21 mouse cellular contexts compared by ENCODE assay signal in genomic region chr1:161734314-161734713, GRCm38 (mm10). TPM values are rescaled to one million over a fixed set of nuclear protein-coding genes. Genes with fewer than 3 reads are reported as not detected.
DNase-seq lines count a peak whose midpoint lies in the region; ATAC-seq and TF ChIP-seq lines count a peak whose summit lies in the region.
"Had no signal": no experiment of that assay in that cellular context is flagged by ENCODE, and none has a peak within 500 bp of the region (broad histone marks: within the 10 kb centered on the region; RNA-seq: fewer than 3 reads in every experiment).

No protein-coding gene starts in this region.

- H3K4me2 ChIP-seq in embryonic facial prominence, embryonic 14.5 days (ENCODE audit: low read depth, low read length), result peak overlapping the region; percentile 10; the same call in 1 of the 2 replicates
- peak overlapping the region; percentile 51 for H3K4me2 ChIP-seq in liver, embryonic 15.5 days
- no peak overlapping the region for H3K4me2 ChIP-seq in forebrain, embryonic 12.5 days
- H3K4me2 ChIP-seq: lung, embryonic 14.5 days; midbrain, embryonic 13.5 days had no signal

- no peak overlapping the region for H3K4me3 ChIP-seq in embryonic facial prominence, embryonic 14.5 days (ENCODE audit: low read depth, low read length)
- H3K4me3 ChIP-seq in embryonic facial prominence, embryonic 10.5 days, result no peak overlapping the region
- H3K4me3 ChIP-seq in bone marrow macrophage, adult 2 months (ENCODE audit: insufficient read depth, low read length), result peak overlapping the region; percentile 32
- H3K4me3 ChIP-seq in liver, embryonic 15.5 days (replicated peaks), result no peak overlapping the region
- H3K4me3 ChIP-seq in forebrain, embryonic 12.5 days (replicated peaks), result no peak overlapping the region
- H3K4me3 ChIP-seq: midbrain, embryonic 13.5 days had no signal

- H3K27ac ChIP-seq in embryonic facial prominence, embryonic 14.5 days (replicated peaks; ENCODE audit: low read depth, low read length), result no peak overlapping the region
- H3K27ac ChIP-seq in embryonic facial prominence, embryonic 10.5 days (replicated peaks), result no peak overlapping the region
- H3K27ac ChIP-seq in bone marrow macrophage, adult 2 months (ENCODE audit: insufficient read depth, low read depth, low read length), result no peak overlapping the region
- no peak overlapping the region for H3K27ac ChIP-seq in liver, embryonic 15.5 days (replicated peaks)
- H3K27ac ChIP-seq in forebrain, embryonic 12.5 days, result no peak overlapping the region
- H3K27ac ChIP-seq: kidney, postnatal 0 days; midbrain, embryonic 13.5 days had no signal

- H3K27me3 ChIP-seq in embryonic facial prominence, embryonic 14.5 days (replicated peaks; ENCODE audit: control insufficient read depth, insufficient read depth, low read length), result no peaks in the 10 kb centered on the region
- H3K27me3 ChIP-seq in embryonic facial prominence, embryonic 10.5 days (replicated peaks; ENCODE audit: low read depth, poor library complexity, severe bottlenecking), result no peaks in the 10 kb centered on the region
- H3K27me3 ChIP-seq in liver, embryonic 15.5 days, result peaks cover 30% of the 10 kb centered on the region
- H3K27me3 ChIP-seq in forebrain, embryonic 12.5 days, result no peaks in the 10 kb centered on the region
- H3K27me3 ChIP-seq: midbrain, embryonic 13.5 days had no signal

- TF ChIP-seq CTCF in bone marrow macrophage, adult 2 months (IDR thresholded peaks at IDR 0.05; ENCODE audit: low read depth, low read length), result no peak

- ATAC-seq in embryonic facial prominence, embryonic 14.5 days (ENCODE audit: low read depth), result no peak
- no peak for ATAC-seq in liver, embryonic 15.5 days (ENCODE audit: insufficient read depth)
- ATAC-seq in neutrophil, adult 5-6 weeks (ENCODE audit: extremely low read depth, insufficient number of reproducible peaks, low FRiP score, poor library complexity, severe bottlenecking), result peak; percentile 68
- ATAC-seq in forebrain, embryonic 12.5 days (ENCODE audit: low FRiP score), result no peak
- ATAC-seq: midbrain, embryonic 13.5 days had no signal

- DNase-seq in embryonic facial prominence, embryonic 14.5 days (ENCODE audit: low spot score), result no peak
- no peak for DNase-seq in embryonic facial prominence, embryonic 10.5 days (ENCODE audit: low spot score)
- DNase-seq in thymus, postnatal 36 days, result no peak
- no peak for DNase-seq in adrenal gland, adult 2 months
- DNase-seq: cerebellum, postnatal 14 days; gastrocnemius, postnatal 10 days; lung, embryonic 14.5 days; lung, postnatal 4 days; thymus, postnatal 14 days had no signal

- WGBS in embryonic facial prominence, embryonic 14.5 days, result 89% methylated on average over 11 of the region's 11 CpGs
- 92% methylated on average over 11 of the region's 11 CpGs for WGBS in embryonic facial prominence, embryonic 10.5 days
- 57% methylated on average over 11 of the region's 11 CpGs for WGBS in liver, embryonic 15.5 days (ENCODE audit: insufficient replicate concordance)
- 94% methylated on average over 11 of the region's 11 CpGs for WGBS in forebrain, embryonic 12.5 days

- H3K9me3 ChIP-seq in embryonic facial prominence, embryonic 14.5 days (ENCODE audit: control insufficient read depth, low read length), result no peaks in the 10 kb centered on the region
- no peaks in the 10 kb centered on the region for H3K9me3 ChIP-seq in embryonic facial prominence, embryonic 10.5 days
- no peaks in the 10 kb centered on the region for H3K9me3 ChIP-seq in liver, embryonic 15.5 days (replicated peaks)
- H3K9me3 ChIP-seq in forebrain, embryonic 12.5 days, result no peaks in the 10 kb centered on the region
- H3K9me3 ChIP-seq: midbrain, embryonic 13.5 days had no signal

- no peaks in the 10 kb centered on the region for H3K4me1 ChIP-seq in embryonic facial prominence, embryonic 14.5 days (ENCODE audit: control insufficient read depth, insufficient read depth, low read length)
- no peaks in the 10 kb centered on the region for H3K4me1 ChIP-seq in embryonic facial prominence, embryonic 10.5 days
- H3K4me1 ChIP-seq in bone marrow macrophage, adult 2 months (ENCODE audit: control insufficient read depth, insufficient read depth, low read length), result peaks cover 7% of the 10 kb centered on the region
- peaks cover 5% of the 10 kb centered on the region for H3K4me1 ChIP-seq in liver, embryonic 15.5 days (replicated peaks)
- H3K4me1 ChIP-seq in forebrain, embryonic 12.5 days, result no peaks in the 10 kb centered on the region
- H3K4me1 ChIP-seq: midbrain, embryonic 13.5 days had no signal

- no peaks in the 10 kb centered on the region for H3K36me3 ChIP-seq in embryonic facial prominence, embryonic 14.5 days (ENCODE audit: control insufficient read depth, insufficient read depth, low read length)
- H3K36me3 ChIP-seq in embryonic facial prominence, embryonic 10.5 days (replicated peaks), result no peaks in the 10 kb centered on the region
- no peaks in the 10 kb centered on the region for H3K36me3 ChIP-seq in liver, embryonic 15.5 days (replicated peaks)
- H3K36me3 ChIP-seq in forebrain, embryonic 12.5 days (replicated peaks), result no peaks in the 10 kb centered on the region
- H3K36me3 ChIP-seq: midbrain, embryonic 13.5 days had no signal

- no peak for TF ChIP-seq POLR2A in bone marrow macrophage, adult 2 months (IDR thresholded peaks at IDR 0.05; ENCODE audit: borderline replicate concordance, low read depth, low read length)

- no peak overlapping the region for H3K9ac ChIP-seq in embryonic facial prominence, embryonic 14.5 days (ENCODE audit: low read depth, low read length)
- H3K9ac ChIP-seq in liver, embryonic 15.5 days, result no peak overlapping the region
- H3K9ac ChIP-seq in forebrain, embryonic 12.5 days, result no peak overlapping the region
- H3K9ac ChIP-seq: lung, embryonic 14.5 days; midbrain, embryonic 13.5 days had no signal

RNA-seq across cellular contexts. Expression of gene Fasl, which starts 54.0 kb away (rescaled TPM):
- not detected in 2 replicates for polyA plus RNA-seq in embryonic facial prominence, embryonic 14.5 days (2014; fragmentation: Nextera tagmentation; extraction: Ambion mirVana)
- polyA plus RNA-seq in embryonic facial prominence, embryonic 10.5 days (2016; fragmentation: Nextera tagmentation; extraction: Ambion mirVana), result not detected in 2 replicates
- polyA plus RNA-seq in bone marrow macrophage, adult 2 months (2012; ENCODE audit: insufficient read depth, insufficient read length, missing spikeins), result not detected in 2 replicates
- 0.06 and 0.08 TPM in 2 replicates for polyA plus RNA-seq in liver, embryonic 15.5 days (2015; fragmentation: Nextera tagmentation; extraction: Ambion mirVana)
- 1.5 and 4.5 TPM in 2 replicates for total RNA-seq in neutrophil, adult 5-6 weeks (2017)
- not detected in 2 replicates for polyA plus RNA-seq in forebrain, embryonic 12.5 days (2016; fragmentation: Nextera tagmentation; extraction: Ambion mirVana)
- total RNA-seq in adrenal gland, adult 2 months (2021), result not detected
- polyA plus RNA-seq in adrenal gland, adult 2 months (2012; rRNA removed), result 0.04 TPM in 1 of 2 replicates, not detected in the other
- total RNA-seq: gastrocnemius, postnatal 10 days; heart, adult 8-10 months; layer of hippocampus, adult 18-20 months had no signal
- polyA plus RNA-seq: hindbrain, embryonic 11.5 days; intestine, embryonic 14.5 days; kidney, postnatal 0 days; limb, embryonic 11.5 days; lung, embryonic 14.5 days; Patski had no signal
